Mouse (Mus musculus): ENCODE data around the gene Zmynd11. TPM values are rescaled to one million over a fixed set of nuclear protein-coding genes. Genes with fewer than 3 reads are reported as not detected.

Zmynd11 gene
- polyA plus RNA-seq (2015; fragmentation: Illumina TruSeq; extraction: RNeasy Lipid Tissue Mini Kit (QIAGEN cat#74804); ENCODE audit: insufficient read depth, low read depth, low replicate concordance): 24.1 TPM

DNA sequence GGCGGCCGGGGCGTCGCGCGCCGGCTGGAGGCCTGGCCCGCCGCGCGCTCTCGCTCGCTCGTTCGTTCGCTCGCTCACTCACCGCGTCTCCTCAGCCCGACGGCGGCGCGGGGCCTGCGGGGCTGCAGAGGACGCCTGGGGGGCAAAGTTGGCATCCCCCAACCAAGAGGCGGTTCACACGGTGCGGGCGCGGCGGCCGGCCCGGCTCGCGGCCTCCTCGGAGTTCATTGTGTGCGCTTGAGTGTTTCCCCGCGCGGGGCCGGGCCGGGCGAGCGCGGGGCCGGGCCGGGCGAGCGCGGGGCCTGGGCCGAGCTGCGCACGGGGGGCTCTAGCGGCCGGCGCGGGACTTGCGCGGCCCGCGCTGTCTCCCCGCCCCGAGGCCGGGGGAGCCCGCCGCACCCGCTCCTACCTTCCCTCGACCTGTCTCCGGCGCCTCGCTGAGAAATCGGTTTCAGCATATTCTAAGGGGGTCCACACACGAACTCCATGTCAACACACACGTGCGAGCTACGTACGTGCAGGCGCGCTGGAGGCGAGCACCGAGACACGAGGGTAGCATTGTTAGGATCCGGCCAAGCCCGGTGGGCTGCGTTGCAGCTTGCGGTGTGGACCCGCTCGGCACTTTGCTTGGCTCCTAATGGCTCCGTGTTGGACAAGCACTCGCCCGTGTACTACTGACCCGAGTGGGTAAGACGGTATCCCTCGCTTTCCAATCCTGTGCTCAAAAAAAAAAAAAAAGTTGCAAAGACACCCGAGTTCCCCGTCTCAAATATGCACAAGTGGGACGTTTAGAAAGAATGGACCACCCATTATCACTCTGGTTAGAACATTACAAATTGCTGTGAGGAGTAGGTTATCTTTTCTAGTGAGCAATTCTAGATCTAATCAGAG is at the start of gene Zmynd11:
Zmynd11 (minus strand) TSS at position 685 of the 891 bp plus-strand sequence.

Measured in pancreas, adult 10 weeks (tissue).